Mouse (Mus musculus) kidney, adult 2 months (tissue): Measurements from ENCODE around the gene Svep1.

Source experiments
- CTCF ChIP-seq: fragments of 200-500 bp; conservative IDR thresholded peaks from 2 replicates; pipeline ENCODE4 v1.5.1; 2011; ENCODE audit warnings: low read depth, mild to moderate bottlenecking, control low read depth, low read length, moderate library complexity, mixed read lengths; ENCODE audit not compliant: insufficient read depth, insufficient read length
- POLR2A ChIP-seq: fragments of 200-500 bp; IDR thresholded peaks from one replicate; pipeline ENCODE4 v1.6.1; 2011; ENCODE audit warnings: low read depth, low read length, control low read depth

- no peak for TF ChIP-seq CTCF
- TF ChIP-seq POLR2A, result no peak
Measured at GRCm38 (mm10) chr4:58077536-58077935, 129.1 kb downstream of the Svep1 start.
